Comparison of ENCODE assay signal across 15 mouse cellular contexts in genomic region chr9:59695451-59695813, GRCm38 (mm10). TPM values are rescaled to one million over a fixed set of nuclear protein-coding genes. Genes with fewer than 3 reads are reported as not detected.
DNase-seq lines count a peak whose midpoint lies in the region; ATAC-seq and TF ChIP-seq lines count a peak whose summit lies in the region.
"Had no signal": no experiment of that assay in that cellular context is flagged by ENCODE, and none has a peak within 500 bp of the region (broad histone marks: within the 10 kb centered on the region; RNA-seq: fewer than 3 reads in every experiment).

No protein-coding gene starts in this region.

- peaks cover 29% of the 10 kb centered on the region for H3K4me1 ChIP-seq in heart, embryonic 15.5 days (replicated peaks)
- H3K4me1 ChIP-seq in midbrain, postnatal 0 days (ENCODE audit: insufficient read depth, low read length), result peaks cover 7% of the 10 kb centered on the region
- peaks cover 7% of the 10 kb centered on the region for H3K4me1 ChIP-seq in midbrain, embryonic 14.5 days (ENCODE audit: control insufficient read depth, insufficient read depth, low read length)
- peaks cover 58% of the 10 kb centered on the region for H3K4me1 ChIP-seq in limb, embryonic 10.5 days

- 0 out of 2 replicates have a peak overlapping the region, but pooled peaks have one; percentile 0 for H3K27ac ChIP-seq in heart, embryonic 15.5 days
- H3K27ac ChIP-seq in midbrain, postnatal 0 days (ENCODE audit: low read depth, low read length), result no peak overlapping the region
- no peak overlapping the region for H3K27ac ChIP-seq in midbrain, embryonic 14.5 days (replicated peaks; ENCODE audit: low read depth, low read length)
- peak overlapping the region; percentile 17; the same call in 1 of the 2 replicates for H3K27ac ChIP-seq in limb, embryonic 10.5 days
- H3K27ac ChIP-seq: midbrain, embryonic 10.5 days had no signal

- TF ChIP-seq CTCF in midbrain, postnatal 0 days (IDR thresholded peaks at IDR 0.05), result no peak

- H3K9ac ChIP-seq in heart, embryonic 15.5 days, result no peak overlapping the region
- H3K9ac ChIP-seq in midbrain, postnatal 0 days (replicated peaks; ENCODE audit: low read length, poor library complexity, severe bottlenecking), result no peak overlapping the region
- H3K9ac ChIP-seq in midbrain, embryonic 14.5 days (replicated peaks; ENCODE audit: low read length), result no peak overlapping the region

- no peak for DNase-seq in heart, adult 8-10 months (ENCODE audit: low spot score)
- peak; percentile 54 for DNase-seq in midbrain, postnatal 0 days (ENCODE audit: low spot score)
- no peak for DNase-seq in midbrain, embryonic 14.5 days
- no peak for DNase-seq in limb, embryonic 10.5 days (ENCODE audit: low spot score)
- DNase-seq in thymus, postnatal 10 days (ENCODE audit: low spot score in 2 of 2), result no peak
- no peak for DNase-seq in urinary bladder, postnatal 25 days (ENCODE audit: low spot score)
- no peak for DNase-seq in adrenal gland, adult 8-10 months
- DNase-seq: cerebellum, adult 11-12 months; heart, postnatal 36 days; kidney, adult 11 months; kidney, postnatal 25 days; right cerebral cortex, postnatal 4 days had no signal

- WGBS in heart, embryonic 15.5 days, result 27% methylated on average over 3 of the region's 3 CpGs
- 46% methylated on average over 3 of the region's 3 CpGs for WGBS in midbrain, postnatal 0 days
- 53% methylated on average over 3 of the region's 3 CpGs for whole genome bisulfite sequencing in midbrain, embryonic 14.5 days
- WGBS in limb, embryonic 10.5 days, result 35% methylated on average over 3 of the region's 3 CpGs

- no peak for ATAC-seq in heart, embryonic 15.5 days (replicated peaks; ENCODE audit: insufficient number of reproducible peaks, insufficient read depth, low FRiP score, low read depth)
- ATAC-seq in midbrain, postnatal 0 days (ENCODE audit: low FRiP score), result no peak
- no peak for ATAC-seq in midbrain, embryonic 14.5 days (ENCODE audit: low FRiP score, low TSS enrichment)

- H3K27me3 ChIP-seq in heart, embryonic 15.5 days, result no peaks in the 10 kb centered on the region
- H3K27me3 ChIP-seq in midbrain, postnatal 0 days (ENCODE audit: insufficient read depth, low read length), result no peaks in the 10 kb centered on the region
- no peaks in the 10 kb centered on the region for H3K27me3 ChIP-seq in midbrain, embryonic 14.5 days (ENCODE audit: control insufficient read depth, insufficient read depth, low read length)
- H3K27me3 ChIP-seq in limb, embryonic 10.5 days (ENCODE audit: low read depth, poor library complexity, severe bottlenecking), result peaks cover 8% of the 10 kb centered on the region; the same call in 1 of the 2 replicates

- H3K36me3 ChIP-seq in heart, embryonic 15.5 days, result no peaks in the 10 kb centered on the region
- H3K36me3 ChIP-seq in midbrain, postnatal 0 days (ENCODE audit: insufficient read depth, low read length), result no peaks in the 10 kb centered on the region
- no peaks in the 10 kb centered on the region for H3K36me3 ChIP-seq in midbrain, embryonic 14.5 days (ENCODE audit: control insufficient read depth, insufficient read depth, low read length)
- no peaks in the 10 kb centered on the region for H3K36me3 ChIP-seq in limb, embryonic 10.5 days
- H3K36me3 ChIP-seq: midbrain, embryonic 10.5 days had no signal

- H3K9me3 ChIP-seq in heart, embryonic 15.5 days (replicated peaks), result no peaks in the 10 kb centered on the region
- no peaks in the 10 kb centered on the region for H3K9me3 ChIP-seq in midbrain, postnatal 0 days (ENCODE audit: low read length)
- H3K9me3 ChIP-seq in midbrain, embryonic 14.5 days (ENCODE audit: control insufficient read depth, low read length), result no peaks in the 10 kb centered on the region
- H3K9me3 ChIP-seq in limb, embryonic 10.5 days (replicated peaks), result no peaks in the 10 kb centered on the region
- H3K9me3 ChIP-seq: midbrain, embryonic 10.5 days had no signal

- H3K4me3 ChIP-seq in heart, embryonic 15.5 days, result no peak overlapping the region
- H3K4me3 ChIP-seq in midbrain, postnatal 0 days (ENCODE audit: low read depth, low read length), result no peak overlapping the region
- no peak overlapping the region for H3K4me3 ChIP-seq in midbrain, embryonic 14.5 days (replicated peaks; ENCODE audit: low read depth, low read length)
- H3K4me3 ChIP-seq in limb, embryonic 10.5 days, result no peak overlapping the region
- H3K4me3 ChIP-seq: erythroblast, embryonic 14.5 days; midbrain, embryonic 10.5 days had no signal

- no peak overlapping the region for H3K4me2 ChIP-seq in heart, embryonic 15.5 days
- H3K4me2 ChIP-seq in midbrain, postnatal 0 days (ENCODE audit: low read depth, low read length, poor library complexity, severe bottlenecking), result no peak overlapping the region
- no peak overlapping the region for H3K4me2 ChIP-seq in midbrain, embryonic 14.5 days (ENCODE audit: low read length)

RNA-seq across cellular contexts. Expression of gene Gramd2, which starts 15.5 kb away (rescaled TPM):
- 0.31 and 0.65 TPM in 2 replicates for polyA plus RNA-seq in heart, embryonic 15.5 days (2015; fragmentation: Nextera tagmentation; extraction: Ambion mirVana)
- not detected for total RNA-seq in heart, adult 8-10 months (2022)
- 8.9 and 12.1 TPM in 2 replicates for total RNA-seq in midbrain, postnatal 0 days (2014; rRNA removed)
- polyA plus RNA-seq in midbrain, postnatal 0 days (2015; fragmentation: Nextera tagmentation; extraction: Ambion mirVana), result 4.4 and 5.2 TPM in 2 replicates
- polyA plus RNA-seq in midbrain, embryonic 14.5 days (2014; fragmentation: Nextera tagmentation; extraction: Ambion mirVana), result 2.8 and 5.2 TPM in 2 replicates
- 0.15 and 0.30 TPM in 2 replicates for polyA plus RNA-seq in limb, embryonic 10.5 days (2016; fragmentation: Nextera tagmentation; extraction: Ambion mirVana)
- total RNA-seq in adrenal gland, adult 8-10 months (2022), result under 1 TPM in 3 of 4 experiments, not detected in 1; 0.07 to 0.20 (median 0.11) TPM
- total RNA-seq: heart, postnatal 36 days had no signal
- polyA plus RNA-seq: erythroblast, embryonic 14.5 days had no signal

RNA-seq across cellular contexts. Expression of gene Pkm, which starts 39.3 kb away (rescaled TPM):
- polyA plus RNA-seq in heart, embryonic 15.5 days (2015; fragmentation: Nextera tagmentation; extraction: Ambion mirVana), result 1,637 and 1,814 TPM in 2 replicates
- total RNA-seq in heart, adult 8-10 months (2022), result 1,000 to 10,000 TPM; 1,114 to 1,272 (median 1,167) TPM
- total RNA-seq in midbrain, postnatal 0 days (2014; rRNA removed), result 722 and 739 TPM in 2 replicates
- 780 and 851 TPM in 2 replicates for polyA plus RNA-seq in midbrain, postnatal 0 days (2015; fragmentation: Nextera tagmentation; extraction: Ambion mirVana)
- 836 and 1,041 TPM in 2 replicates for polyA plus RNA-seq in midbrain, embryonic 14.5 days (2014; fragmentation: Nextera tagmentation; extraction: Ambion mirVana)
- 2,645 and 3,210 TPM in 2 replicates for polyA plus RNA-seq in limb, embryonic 10.5 days (2016; fragmentation: Nextera tagmentation; extraction: Ambion mirVana)
- total RNA-seq in adrenal gland, adult 8-10 months (2022), result 100 to 1,000 TPM; 565 to 846 (median 715) TPM

RNA-seq across cellular contexts. Expression of gene Senp8, which starts 55.1 kb away (rescaled TPM):
- polyA plus RNA-seq in heart, embryonic 15.5 days (2015; fragmentation: Nextera tagmentation; extraction: Ambion mirVana), result 10.5 and 10.6 TPM in 2 replicates
- total RNA-seq in heart, adult 8-10 months (2022), result 10 to 100 TPM in 3 of 4 experiments, 1 to 10 TPM in 1; 6.8 to 11.6 (median 10.9) TPM
- total RNA-seq in midbrain, postnatal 0 days (2014; rRNA removed), result 5.2 and 5.4 TPM in 2 replicates
- polyA plus RNA-seq in midbrain, postnatal 0 days (2015; fragmentation: Nextera tagmentation; extraction: Ambion mirVana), result 5.1 and 5.2 TPM in 2 replicates
- 12.9 and 16.4 TPM in 2 replicates for polyA plus RNA-seq in midbrain, embryonic 14.5 days (2014; fragmentation: Nextera tagmentation; extraction: Ambion mirVana)
- 16.0 and 16.6 TPM in 2 replicates for polyA plus RNA-seq in limb, embryonic 10.5 days (2016; fragmentation: Nextera tagmentation; extraction: Ambion mirVana)
- total RNA-seq in adrenal gland, adult 8-10 months (2022), result 10 to 100 TPM in 3 of 4 experiments, 1 to 10 TPM in 1; 9.8 to 16.5 (median 11.5) TPM

RNA-seq across cellular contexts. Expression of gene Myo9a, which starts 55.3 kb away (rescaled TPM):
- polyA plus RNA-seq in heart, embryonic 15.5 days (2015; fragmentation: Nextera tagmentation; extraction: Ambion mirVana), result 7.7 and 9.1 TPM in 2 replicates
- 10 to 100 TPM; 11.2 to 12.4 (median 11.4) TPM for total RNA-seq in heart, adult 8-10 months (2022)
- total RNA-seq in midbrain, postnatal 0 days (2014; rRNA removed), result 38.3 and 68.5 TPM in 2 replicates
- polyA plus RNA-seq in midbrain, postnatal 0 days (2015; fragmentation: Nextera tagmentation; extraction: Ambion mirVana), result 13.6 and 16.5 TPM in 2 replicates
- 30.2 and 34.0 TPM in 2 replicates for polyA plus RNA-seq in midbrain, embryonic 14.5 days (2014; fragmentation: Nextera tagmentation; extraction: Ambion mirVana)
- polyA plus RNA-seq in limb, embryonic 10.5 days (2016; fragmentation: Nextera tagmentation; extraction: Ambion mirVana), result 8.5 and 12.3 TPM in 2 replicates
- total RNA-seq in adrenal gland, adult 8-10 months (2022), result 10 to 100 TPM; 13.4 to 26.5 (median 16.8) TPM

Comparison
In these comparisons a context has a peak if more than half of its experiments do, and no peak if none do; other contexts are left out.
1. H3K27ac ChIP-seq: peak in heart, embryonic 15.5 days (single experiment) and limb, embryonic 10.5 days (single experiment); none in midbrain, postnatal 0 days (single experiment) and midbrain, embryonic 14.5 days (single experiment).